Mouse (Mus musculus) frontal cortex, postnatal 36 days (tissue): Measurements from ENCODE around the gene Odf2.

Source experiments
- DNase-seq, 2 experiments: peaks; one replicate each; pipeline ENCODE4 v3.0.0; 2022; ENCODE audit warnings: low spot score in 2 of 2

Gene Odf2

DNA sequence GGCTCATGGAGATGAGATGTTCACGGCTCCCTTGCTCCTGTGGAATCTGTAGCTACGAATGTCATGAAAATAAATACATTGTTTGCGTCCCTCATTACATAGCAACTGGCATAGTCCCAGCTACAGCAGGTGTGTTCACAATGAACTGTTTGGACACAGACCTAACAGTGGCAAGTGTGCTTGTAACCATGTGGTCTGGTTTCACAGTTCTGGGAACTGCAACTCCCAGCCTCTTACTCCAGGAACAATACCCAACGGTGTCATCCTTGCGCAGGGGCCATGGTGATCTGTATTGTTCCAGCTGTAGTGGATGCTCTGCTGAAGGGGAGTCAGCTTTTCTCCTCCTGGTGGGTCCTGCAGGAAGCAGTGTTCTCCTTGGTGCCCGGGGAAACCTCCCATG is 42.2 kb downstream of the Odf2 start:
- DNase-seq: no peak

DNA sequence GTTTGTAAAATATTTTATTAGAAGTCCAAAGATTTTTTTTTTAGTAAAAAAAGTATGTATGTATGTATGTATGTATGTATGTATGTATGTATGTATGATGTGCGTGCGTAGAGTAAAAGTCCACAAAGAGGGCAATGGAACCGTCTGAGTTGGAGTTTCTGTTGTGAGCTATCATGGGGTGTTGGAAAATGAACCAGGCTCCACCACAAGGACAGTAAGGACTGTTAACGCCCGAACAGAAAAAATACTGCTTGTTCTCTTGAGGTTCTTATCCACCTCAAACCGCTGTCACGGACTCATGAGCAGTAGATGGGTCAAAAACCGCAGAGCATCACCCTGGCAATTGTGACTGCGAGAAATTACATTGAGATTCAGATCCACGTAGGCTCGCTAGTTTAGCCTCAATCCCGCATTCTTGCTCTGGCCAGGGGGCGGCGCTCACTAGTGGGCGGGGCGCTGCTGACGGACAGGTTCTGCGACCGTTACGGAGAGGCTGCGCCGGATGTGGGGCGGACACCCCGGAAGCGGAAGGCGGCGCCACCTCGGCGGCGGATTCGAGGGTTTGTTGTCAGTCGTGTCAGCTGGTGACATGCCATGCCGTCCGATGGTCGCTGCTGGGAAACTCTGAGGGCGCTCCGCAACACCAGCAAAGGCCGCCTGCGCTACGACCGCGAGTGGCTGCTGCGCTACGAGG is 46.0 kb downstream of the Odf2 start, which contains the start of gene Gle1:
Gene Gle1, plus strand, starts transcription at position 521 of the 694 bp plus-strand sequence.
- peak; percentile 96 to 97 for DNase-seq

DNA sequence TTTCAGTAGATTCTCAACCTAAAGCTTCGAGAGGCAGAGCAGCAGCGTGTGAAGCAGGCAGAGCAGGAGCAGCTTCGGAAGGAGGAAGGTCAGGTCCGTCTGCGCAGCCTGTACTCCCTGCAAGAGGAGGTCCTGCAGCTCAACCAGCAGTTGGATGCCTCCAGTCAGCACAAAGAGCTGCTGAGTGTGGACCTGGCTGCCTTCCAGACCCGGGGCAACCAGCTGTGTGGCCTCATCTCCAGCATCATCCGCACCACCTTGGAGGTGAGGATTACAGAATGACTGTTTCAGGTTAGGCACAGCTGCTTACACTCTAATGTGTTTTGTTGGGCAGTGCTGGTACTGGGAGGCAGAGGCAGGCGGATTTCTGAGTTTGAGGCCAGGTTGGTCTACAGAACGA is 51.1 kb downstream of the Odf2 start:
- DNase-seq: no peak

DNA sequence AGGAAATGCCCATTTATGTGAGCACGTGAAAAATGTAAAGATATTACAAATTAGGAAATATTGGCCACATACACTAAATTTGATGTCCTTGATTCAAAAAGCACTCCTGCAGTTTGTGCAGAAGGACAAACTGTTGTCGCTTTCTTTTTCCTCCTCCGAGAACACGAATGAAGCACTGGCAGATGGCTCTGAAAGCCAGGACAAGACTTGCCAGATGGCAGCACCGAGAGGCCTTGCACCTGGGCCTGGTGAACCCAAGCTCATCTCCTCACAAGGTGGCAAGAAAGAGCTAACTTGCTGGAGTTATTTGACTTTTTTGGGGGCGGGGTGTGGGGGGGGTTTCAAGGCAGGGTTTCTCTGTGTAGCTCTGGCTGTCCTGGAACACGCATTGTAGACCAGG is 51.8 kb downstream of the Odf2 start:
- no peak for DNase-seq

DNA sequence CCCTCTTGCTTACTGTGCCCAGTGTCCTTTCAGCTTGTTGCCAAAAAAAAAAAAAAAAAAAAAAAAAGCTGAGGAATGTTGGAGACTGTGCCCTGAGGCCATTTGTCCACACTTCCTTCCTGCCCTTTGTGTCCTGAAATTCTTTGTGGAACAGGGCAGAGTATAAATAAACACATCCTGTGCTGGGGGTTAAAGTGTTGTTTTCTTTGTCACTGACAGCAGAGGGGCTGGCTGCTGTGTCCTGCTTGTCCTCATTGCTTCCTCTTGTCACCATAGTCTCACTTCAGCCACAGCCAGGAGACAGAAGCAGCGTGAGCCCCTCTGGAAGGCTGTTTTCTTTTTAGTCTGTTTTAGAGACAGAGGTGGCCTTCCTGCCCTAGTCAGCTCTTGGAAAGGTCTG is 55.7 kb downstream of the Odf2 start:
- no peak for DNase-seq

DNA sequence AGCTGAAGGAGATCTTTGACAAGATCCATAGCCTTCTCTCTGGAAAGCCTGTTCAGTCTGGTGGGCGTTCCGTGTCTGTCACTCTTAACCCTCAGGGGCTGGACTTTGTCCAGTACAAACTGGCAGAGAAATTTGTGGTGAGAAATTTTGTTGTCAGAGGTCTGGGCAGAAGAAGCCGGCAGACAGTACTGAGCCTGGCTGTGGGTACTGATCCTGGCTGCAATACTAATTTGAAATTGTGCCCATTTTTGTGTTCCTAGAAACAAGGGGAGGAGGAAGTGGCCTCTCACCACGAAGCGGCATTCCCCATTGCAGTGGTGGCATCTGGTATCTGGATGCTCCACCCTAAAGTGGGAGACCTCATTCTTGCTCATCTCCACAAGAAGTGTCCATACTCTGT is 59.9 kb downstream of the Odf2 start:
- DNase-seq: no peak

DNA sequence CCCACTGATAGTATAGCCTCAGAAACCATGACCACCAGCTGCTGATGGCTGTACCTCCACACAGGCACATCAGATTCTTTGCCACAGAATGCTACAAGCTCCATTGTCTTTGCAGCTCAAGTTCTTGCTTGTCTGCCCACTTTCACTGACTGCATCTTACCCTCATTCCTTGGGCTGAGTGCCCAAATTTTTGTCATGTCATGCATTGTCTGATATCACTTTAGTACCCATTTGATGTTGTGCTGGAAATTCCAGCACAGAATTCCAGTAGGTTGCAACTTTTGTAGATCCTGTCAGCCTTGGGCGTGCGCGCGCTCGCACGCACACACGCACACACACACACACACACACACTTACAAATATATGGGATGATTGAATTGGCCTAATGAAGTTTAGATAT is 72.2 kb downstream of the Odf2 start:
- DNase-seq: no peak

DNA sequence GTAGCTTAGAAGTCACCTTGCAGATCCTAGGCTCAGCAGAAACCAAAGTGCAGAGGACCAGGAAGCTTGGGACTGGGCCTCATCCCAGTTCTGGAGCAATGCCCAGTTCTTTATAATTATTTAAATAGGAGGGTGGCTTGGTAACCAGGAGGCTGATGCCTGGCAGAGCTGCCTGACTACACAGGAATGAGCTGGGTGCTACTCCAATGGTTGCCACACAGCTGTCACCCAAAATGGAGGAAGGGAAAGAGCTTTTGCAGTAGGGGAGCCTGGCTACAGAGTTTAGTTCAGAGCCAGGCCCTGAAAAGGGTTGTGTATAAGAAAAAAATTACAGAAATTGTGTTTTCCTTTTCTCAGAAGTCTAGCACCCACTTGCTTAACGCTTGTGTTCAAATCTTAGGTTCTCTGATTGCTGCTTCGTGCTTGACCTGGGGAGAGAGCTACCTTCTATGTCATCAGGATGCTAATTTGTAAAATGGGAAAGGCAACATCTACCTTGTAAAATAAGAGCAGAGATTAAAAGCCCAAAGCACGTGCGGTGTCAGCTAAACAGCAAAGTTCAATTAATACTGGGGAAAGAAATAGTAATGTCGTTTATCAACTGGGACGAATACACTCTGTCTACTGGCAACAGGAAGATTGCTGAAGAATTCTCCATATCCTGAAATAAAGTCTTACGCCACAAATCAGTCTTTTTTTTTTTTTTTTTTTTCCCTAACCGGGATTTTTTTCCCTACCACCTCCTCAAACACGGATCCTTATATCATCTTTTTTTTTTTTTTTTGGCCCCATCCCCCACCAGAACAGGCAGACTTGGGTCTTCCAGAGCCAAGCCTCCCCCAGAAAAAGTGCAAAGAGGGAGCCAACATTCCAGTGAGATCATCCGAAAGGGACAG is 75.6 kb downstream of the Odf2 start:
- DNase-seq: peak; percentile 18 to 57

DNA sequence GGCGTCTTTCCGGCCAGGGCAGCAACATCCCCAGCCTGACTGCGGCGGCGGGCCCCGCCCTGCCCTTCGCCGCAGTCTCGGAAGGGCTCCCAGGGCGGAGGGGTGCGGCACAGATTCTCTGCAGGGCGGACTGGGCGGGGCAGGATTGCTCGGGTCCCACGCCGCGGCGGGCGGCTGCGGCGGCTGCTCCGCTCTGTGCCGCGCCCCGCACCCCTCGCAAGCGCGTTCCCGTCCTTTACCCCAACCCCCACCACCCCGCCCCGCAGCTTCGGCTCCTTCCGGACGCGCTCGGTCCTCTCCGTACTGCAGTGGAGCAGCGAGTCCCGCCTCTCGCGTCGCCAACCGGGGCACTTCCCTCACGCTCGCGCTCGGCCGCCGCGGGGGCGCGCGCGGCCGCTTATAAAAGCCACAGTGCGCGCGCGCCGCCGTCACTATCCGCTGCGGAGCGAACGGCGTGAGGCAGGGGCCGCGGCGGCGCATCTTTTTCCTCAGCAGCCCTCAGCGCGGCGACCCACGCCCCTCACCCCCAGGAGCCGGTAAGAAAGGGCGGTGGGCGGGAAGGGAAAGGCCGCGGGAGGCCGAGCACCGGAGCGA is 76.3 kb downstream of the Odf2 start, which contains the start of gene Sptan1:
Gene Sptan1, plus strand, starts transcription at position 311 of the 594 bp plus-strand sequence.
- peak; percentile 93 to 94 for DNase-seq

DNA sequence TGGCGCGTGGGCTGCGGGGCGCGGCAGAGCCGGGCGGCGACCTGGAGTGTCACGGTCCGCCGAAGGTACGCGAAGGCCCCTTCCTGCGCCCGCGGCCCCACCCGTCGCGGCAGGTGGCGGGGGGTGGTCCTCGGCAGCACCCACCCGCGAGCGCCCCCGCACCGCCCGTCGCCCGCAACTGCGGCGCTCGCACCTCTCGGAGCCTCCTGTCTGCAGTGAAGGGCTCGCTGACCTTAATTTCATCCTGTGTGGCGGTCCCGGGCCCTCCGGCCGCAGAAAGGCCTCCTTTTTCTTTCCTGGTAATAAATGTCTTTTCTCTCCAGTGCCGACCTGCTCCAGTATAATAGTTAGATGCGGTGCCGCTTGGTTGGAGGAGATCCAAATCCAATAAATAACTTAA is 76.9 kb downstream of the Odf2 start:
- peak; percentile 45 to 49 for DNase-seq

DNA sequence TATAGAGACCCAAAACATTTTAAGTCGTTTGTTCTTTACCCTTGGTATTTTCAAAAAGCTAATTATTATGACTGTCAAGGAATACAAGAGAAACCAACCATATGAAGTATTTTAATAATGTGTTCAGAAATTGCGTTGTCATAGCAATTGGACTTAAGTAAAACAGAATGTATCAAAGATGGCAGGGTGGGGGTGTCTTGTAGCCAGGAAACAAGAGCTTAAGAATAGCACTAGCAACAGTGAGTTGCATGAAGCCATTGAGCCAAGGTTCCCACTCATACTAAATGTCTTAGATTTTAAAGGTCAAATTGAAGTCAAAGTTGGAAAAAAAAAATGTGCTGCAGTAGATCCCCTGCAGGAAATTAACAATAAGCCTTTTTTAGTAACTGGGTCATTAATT is 77.8 kb downstream of the Odf2 start:
- DNase-seq: no peak

DNA sequence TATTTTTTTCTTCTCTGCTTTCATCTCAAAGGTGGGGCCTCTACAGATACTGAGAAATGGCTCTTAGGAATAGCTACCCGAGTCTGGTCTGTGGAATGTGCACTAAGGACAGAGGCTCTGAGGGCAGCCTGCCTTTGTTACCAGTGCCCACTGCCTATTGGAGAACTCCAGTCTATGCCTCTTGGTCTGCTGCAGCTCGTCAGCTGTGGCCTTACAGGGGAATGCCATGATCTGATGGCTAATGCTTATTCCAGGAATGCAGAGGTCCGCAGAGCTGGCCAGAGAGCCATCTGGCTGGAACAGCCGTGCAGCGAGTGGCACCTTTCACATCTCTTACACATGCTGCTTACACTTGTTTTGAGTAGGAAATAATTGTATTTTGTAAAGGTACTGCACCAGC is 78.7 kb downstream of the Odf2 start:
- DNase-seq: no peak

DNA sequence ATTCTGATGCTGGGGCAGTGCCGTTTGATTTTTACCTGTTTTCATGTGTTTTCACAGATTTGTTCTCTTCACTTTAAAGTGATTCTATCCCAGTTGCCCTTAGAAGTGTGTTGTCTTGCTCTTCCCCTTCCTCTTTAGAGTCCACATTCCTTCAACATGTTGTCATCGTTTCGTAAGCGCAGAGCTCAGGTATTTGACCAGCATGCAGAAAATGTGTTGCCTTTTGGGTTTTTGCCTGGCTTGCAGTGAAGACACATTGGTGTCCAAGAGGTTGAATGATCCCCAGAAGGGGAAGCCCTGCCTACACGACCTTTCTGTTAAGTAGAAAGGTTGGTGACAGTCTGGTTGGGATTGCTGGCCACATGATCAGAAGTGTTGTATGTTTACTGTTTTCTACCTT is 79.6 kb downstream of the Odf2 start:
- DNase-seq: no peak

DNA sequence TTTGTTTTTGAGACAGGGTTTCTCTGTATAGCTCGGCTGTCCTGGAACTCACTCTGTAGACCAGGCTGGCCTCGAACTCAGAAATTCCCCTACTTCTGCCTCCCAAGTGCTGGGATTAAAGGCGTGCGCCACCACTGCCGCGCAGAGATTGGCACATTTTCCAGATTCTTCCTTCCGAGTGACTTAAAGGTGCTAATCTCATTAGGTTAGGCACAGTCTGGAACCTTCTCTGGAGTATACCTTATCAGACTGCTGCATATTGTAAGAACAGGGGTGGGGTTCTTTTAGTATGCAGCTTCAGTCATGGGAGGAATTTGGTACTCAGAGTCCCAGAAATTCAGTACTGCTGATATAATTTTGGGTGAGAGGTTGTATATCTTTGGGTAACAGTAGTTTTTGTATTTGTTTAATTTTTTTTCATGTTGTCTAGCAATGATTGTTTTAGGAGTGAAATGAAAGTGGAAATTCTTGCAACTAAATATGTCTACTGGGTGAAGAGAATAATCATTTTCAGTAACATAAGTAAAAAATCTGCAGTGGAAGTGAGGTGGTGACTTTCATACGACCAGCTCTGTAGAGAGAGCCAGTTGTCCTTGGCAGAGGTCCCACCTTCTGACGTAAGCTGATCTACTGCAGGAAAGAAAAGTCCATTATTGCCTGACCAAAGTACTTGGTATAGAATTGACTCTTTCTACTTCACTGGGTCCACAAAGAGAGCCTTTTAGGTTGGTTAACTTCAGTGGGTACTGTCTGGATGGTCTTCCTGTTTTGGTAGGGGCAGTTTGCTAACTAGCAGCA is 83.0 kb downstream of the Odf2 start:
- peak; percentile 28 to 56 for DNase-seq

DNA sequence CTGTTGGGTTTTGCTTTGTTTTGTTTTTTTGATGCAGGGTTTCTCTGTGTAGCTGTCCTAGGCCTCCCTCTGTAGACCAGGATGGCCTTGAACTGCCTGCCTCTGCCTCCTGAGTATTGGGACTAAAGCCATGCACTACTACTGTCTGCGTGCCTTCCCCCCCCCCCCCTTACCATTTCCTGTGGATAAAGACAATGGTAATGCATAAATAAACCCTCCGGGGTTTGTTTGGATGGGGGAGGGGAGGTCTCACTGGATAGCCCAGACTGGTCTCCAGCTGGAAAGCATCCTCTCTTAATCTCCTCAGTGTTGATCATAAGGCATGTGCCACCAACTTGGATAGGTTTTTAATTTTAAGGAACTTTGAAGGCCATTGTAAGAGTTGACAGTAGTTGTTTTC is 84.5 kb downstream of the Odf2 start:
- DNase-seq: no peak

DNA sequence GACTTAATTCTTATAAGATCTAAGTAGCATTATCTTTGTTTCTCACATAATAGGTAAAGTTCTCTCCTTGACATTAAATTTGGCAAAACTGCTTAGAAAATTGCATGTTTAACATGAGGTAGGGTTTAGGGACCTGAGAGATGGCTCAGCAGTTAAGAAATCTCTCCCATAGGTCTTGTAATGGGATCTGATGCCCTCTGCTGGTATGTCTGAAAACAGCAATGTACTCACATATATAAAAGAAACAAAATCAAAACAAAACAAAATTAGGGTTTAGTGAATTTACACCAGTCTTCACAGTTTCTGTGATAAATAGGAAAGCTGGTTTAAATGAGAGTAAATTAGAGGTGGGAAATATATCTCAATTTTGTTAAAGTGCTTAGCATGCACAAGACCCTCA is 88.3 kb downstream of the Odf2 start:
- DNase-seq: peak in 1 of 2 experiments; percentile 43

DNA sequence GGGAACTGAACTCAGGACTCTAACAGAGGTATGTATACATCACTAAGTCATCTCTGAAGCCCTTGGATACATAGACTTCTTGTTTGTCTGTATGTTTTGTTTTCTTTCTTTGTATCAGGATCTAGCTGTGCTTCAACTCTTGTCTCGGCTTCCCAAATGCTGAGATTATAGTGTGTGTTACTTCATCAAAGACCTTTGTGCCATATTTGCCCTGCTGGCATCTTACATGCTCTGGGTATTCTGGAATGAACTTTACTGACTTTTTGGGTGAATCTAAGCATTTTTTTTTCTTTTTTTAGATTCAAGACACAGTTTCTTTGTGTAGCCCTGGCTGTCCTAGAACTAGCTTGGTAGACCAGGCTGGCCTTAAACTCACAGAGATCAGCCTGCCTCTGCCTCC is 91.6 kb downstream of the Odf2 start:
- no peak for DNase-seq
